Mouse (Mus musculus): ENCODE data around the gene Dtx1.

The Dtx1 gene

DNA sequence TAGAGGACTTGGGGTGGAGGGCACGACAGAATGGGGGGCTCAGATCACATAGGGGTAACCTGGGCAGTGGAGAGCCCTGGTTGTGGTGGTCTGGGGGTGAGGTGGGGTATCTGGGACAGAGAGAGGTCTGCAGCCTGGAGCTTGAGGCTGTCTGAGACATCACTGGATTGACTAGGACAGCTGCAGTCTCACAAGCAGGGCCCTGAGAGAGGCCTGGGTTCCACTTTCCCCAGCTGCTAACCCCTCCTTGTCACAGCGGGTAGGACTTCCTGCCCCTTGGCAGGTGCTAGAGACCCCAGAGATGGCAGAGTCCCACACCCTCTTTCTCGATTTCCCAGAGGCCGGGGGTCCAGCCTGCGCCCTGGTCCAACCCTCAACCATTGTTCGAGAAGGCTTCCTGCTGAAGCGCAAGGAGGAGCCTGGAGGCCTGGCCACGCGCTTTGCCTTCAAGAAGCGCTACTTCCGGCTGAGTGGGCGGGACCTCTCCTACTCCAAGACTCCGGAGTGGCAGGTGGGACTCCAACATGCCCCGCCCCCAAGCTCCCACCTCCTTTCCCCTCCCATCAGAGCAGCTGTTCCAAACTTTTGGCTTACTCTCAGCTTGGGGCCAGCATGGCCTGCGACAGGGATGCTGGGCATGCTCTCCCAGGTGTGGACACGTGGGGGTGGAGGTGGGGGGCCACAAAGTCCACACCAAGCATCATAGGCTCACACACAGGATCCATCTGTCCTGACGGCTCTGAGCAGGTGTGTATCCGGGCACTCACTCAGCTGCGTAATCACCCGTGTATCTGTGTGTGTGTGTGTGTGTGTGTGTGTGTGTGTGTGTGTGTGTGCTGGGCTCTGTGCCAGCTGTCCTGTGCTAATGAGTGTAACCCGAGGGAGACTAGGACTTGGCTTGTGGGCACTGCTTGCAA lies 37.2 kb downstream of the Dtx1 start:
- DNase-seq, result peak; percentile 53

DNA sequence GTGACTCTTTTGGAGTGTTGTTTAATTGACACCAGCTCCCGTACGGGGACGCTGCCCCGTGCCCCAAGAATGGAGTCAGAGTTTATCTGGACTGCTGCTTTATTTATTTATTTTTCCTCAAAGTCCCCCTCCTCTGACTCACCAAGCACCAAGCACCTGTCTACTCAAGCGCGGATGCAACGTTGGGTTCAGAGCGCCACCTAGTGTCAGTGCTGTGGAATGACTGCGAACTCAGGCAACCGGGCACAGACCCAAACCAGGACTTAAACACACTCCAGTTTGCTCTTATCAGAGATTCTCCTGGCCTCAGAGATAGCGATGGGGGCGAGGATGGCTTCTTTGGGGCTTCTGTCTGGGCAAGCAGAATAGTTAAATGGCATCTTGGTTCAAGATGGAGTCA lies 38.1 kb downstream of the Dtx1 start:
- peak; percentile 66 for DNase-seq

DNA sequence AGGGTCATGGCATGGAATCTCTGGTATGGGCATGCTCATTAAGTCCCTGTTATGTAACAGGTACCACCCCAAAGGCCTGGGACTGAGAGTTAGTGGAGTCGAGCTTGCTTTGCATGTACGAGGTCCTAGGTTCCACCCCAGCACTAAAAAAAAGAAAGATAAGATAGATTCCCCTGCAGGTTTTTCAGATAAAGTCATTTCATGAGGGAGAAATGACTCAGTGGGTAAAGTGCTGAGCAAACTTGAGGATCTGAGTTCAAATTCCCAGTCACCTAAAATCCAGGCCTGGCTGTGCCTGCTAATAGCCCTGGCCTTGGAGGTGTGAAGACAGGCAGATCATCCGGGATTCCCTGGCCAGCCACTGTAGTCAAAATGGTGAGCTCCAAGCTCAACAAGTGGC lies 39.9 kb downstream of the Dtx1 start:
- no peak for DNase-seq

DNA sequence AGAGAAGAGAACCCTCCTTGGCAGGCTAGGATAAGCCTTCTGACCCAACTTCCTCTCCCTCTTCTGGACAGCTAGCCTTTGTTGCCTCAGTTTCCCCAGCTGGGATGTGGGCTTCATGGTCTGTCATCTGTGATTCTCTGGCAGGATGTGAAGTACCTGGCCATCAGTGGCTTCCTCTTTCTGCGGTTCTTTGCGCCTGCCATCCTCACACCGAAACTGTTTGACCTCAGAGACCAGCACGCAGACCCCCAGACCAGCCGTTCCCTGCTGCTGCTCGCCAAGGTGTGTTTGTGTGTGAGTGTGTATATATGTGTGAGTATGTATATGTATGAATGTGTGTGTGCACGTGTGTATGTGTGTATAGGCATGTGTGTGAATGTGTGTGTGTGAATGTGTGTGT lies 41.6 kb downstream of the Dtx1 start:
- no peak for DNase-seq

DNA sequence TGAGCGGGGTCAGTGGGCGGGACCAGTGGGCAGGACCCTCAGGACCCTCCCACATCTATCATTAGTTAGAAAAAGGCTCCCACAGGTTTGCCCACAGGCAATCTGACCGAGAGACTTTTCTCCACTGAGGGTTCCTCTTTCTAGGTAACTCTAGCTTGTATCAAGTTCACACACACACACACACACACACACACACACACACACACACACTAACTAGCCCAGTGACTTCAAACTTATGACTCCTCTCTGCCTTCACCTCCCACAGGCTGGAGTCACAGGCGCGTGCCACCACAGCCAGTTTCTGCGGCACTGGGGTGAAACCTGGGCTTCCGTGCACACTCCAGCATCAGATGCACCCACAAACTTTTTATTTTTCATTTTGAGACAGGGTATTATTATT lies 43.0 kb downstream of the Dtx1 start:
- no peak for DNase-seq

DNA sequence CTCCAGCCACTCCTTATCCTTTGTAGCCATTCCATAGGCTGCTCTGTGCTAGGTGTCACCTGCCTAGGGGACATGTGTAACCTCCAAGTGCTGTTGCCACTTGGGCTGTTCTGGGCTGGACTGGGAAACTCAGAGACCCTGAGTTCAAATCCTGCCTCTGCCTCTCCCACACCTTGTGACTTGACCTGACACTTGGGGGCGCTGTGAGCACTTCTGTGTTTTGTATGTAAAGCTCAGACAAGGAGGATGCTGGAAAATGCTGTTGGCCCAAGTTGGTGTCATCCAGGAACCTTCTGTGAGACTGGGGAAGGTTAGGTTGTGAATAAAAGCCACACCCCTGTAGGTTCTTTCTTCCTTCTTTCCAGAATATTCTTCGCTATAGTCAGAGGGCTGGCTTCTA lies 46.8 kb downstream of the Dtx1 start:
- peak; percentile 34 for DNase-seq

DNA sequence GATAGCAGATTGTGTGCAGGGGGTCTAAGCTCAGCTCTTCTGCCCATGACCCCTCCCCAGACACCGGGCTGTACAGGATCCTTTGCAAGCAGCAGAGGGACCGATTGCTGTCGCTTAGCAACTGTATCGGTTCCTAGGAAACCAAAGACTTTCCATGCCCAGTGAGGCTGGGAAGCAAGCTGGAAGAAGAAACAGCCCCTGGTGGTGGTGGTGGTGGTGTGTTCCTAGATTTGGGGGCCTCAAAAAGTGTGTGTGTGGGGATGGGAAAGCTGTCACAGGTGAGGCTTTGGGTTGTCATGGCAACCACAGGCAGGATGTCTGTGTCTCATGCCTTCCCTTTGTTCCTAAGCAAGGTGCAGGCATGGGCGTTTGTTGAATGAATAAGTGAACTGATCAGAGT lies 50.9 kb downstream of the Dtx1 start:
- peak; percentile 53 for DNase-seq

DNA sequence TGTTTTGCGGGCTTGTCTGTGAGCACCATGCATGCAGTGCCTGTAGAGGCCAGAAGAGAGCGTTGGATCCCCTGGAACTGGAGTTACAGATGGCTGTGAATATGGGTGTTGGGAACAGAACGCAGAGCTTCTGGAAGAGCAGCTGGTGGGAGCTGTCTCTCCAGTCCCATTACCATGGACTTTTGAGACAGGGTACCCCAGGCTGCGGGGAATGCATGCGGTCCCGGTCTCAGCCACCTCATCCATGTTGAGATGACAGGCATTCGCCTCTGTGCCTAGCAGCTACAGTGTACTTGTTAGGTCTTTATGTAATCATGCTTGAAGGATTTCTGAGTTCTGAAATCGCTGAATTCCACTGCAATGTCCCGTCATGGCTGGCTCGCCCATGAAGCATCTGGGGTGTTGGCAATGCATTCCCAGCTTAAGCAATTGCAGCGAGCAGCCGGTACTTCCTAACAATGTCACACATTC lies 55.4 kb downstream of the Dtx1 start:
- peak; percentile 29 for DNase-seq

DNA sequence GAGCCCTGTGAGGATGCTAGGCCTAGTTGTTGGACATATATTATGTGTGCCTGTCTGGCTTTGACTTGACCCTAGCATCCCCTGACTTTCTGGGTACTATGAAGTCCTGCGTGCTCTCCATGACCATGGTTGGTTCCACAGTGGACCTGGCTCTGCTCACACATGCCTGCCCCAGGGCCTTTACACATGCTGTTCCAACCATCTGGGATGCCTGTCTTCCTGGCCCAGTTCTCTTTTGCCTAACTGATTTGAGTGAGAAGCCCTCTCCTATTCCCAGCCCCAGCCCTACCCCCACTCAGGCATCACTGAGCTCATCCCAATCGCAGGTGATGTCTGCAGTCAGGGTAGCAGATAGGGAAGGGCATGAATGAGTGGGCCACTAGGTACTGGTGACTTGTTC lies 57.9 kb downstream of the Dtx1 start:
- no peak for DNase-seq

DNA sequence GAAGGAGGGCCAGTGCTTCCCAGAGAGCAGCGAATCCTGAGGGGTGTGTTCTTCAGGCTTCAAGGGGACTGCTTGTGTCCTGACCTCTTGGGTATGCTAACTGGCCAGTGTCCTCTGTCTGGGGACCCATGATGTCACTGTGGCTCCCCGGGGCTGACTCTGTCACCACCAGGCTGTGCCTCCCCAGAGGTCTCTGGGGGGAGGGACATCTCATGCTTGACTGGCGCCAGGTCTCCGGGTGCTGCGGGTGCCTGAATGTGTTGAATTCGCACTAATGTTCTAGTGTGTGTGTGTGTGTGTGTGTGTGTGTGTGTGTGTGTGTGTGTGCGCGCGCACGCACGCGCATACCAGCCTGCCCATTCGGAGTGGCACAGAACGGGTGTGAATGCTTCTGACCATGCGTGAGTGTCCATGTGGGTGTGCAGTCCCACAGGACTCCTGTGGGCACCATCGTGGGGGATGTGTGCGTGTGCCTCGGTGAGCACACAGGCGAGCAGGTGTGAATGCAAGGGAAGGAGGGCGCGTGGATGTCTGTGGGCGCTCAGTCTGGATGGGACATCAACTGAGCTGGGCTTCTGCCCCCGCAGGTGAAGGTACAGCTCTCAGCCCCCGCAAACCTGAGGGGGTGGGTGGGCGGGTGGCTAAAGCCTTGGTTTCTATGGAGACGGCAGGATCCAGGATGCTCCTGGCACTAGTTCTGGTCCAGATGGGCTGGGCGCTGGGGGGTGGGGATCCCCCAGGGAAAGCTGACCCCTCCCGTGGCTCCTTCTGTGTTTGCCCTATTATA lies 58.6 kb downstream of the Dtx1 start:
- DNase-seq, result peak; percentile 32

DNA sequence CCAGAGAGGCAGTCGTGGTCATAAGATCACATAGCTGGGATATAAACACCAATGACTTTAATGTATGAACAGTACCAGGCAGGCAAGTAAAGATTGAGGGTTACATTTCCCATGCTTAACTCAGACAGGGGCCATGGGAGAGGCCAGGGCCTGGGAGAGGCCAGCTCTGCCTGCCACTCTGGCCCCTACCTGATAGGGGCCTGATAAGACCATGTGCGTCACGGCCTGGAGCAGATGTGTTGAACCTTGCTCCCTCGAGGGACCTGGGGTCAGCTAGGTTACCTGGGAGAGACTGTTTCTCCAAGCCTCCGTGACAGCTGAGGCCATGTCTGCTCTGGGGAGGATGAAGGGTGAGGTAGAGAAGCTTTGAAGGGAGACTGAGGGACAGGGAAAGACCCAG lies 60.5 kb downstream of the Dtx1 start:
- no peak for DNase-seq

DNA sequence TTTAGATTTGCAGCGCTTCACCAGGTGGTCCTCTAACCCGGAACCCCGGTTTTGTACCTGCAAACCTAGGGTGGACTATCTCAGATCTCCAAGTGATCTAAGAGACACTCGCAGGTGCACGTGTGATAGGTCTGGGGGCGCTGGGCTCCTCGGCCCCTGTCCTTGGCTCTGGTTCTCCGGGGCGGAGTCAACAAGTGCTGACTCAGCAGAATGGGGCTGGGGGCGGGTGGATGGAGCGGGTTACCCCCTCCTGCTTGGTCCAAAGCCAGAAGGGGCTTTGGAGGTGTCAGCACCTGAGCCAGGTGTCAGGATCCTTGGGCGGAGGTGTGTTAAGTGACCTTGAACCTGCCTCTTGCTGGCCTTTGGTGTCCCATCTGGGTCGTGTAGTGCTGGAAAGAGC lies 61.8 kb downstream of the Dtx1 start:
- DNase-seq, result no peak

DNA sequence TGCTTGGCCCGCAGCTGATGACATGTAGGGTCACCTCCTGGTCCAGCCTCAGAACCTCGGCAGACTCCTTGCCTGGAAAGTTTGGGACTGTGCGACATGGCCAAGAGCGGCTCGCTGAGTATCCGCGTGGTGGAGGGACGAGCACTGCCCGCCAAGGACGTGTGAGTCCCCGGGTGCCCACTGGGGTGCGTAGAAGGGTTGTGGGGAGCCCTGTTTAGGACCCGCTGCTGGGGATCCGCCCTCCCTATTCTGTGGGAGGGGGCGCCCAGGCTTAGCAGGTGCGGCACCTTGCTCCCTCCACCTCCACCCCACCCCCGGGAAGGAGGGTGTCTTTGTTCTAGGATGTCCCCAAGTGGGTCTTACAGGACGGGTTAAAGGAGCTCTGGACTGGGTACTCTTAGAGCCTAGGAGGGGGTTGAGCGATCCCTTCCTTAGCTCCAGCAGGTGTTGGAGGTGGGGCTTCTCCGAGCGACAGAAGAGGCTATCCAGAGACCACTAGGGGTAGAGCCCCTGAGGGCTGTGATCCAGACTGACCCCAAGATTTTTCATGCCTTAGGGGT lies 62.3 kb downstream of the Dtx1 start:
- peak; percentile 59 for DNase-seq

DNA sequence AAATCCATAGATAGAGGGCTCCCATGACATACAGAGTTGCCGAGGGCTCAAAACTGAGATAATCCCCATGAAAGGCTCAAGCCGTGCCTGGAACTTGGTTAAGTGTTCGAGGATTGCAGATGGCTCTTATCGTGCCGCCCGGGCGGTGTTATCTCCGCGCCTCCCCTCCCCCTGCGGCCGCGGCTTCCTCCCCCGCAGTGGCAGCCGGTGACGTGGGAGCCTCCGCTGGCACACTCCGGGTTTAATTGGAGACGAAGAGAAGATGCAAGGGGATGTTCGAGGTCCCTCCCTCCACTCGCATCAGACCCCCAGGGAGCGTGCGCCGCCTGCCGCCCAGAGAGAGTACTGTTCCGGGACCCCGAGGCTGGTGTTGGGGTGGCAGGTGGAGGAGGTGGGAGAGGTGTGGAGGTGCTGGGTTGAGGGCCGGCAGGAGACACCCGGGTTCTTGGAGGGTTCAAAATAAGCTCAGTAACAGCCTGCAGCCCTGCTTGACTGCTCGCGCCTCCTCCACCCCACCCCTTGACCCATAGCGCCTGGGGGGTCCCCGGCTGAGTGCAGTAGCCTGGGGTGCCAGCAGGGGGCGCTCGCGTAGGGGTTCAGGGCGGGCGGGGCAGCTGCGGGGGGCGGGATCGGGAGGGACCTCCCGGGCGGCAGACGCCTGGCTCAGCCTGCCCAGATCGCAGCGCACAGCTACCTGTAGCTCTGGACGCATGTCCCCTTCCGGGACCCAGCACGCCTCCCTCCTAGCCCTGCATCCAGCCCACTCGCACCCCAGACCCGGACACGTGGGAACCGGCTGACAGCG lies 63.0 kb downstream of the Dtx1 start, which contains the start of gene Rasal1:
Gene Rasal1, plus strand, starts transcription at position 244 of the 805 bp plus-strand sequence.
- peak; percentile 86 for DNase-seq

DNA sequence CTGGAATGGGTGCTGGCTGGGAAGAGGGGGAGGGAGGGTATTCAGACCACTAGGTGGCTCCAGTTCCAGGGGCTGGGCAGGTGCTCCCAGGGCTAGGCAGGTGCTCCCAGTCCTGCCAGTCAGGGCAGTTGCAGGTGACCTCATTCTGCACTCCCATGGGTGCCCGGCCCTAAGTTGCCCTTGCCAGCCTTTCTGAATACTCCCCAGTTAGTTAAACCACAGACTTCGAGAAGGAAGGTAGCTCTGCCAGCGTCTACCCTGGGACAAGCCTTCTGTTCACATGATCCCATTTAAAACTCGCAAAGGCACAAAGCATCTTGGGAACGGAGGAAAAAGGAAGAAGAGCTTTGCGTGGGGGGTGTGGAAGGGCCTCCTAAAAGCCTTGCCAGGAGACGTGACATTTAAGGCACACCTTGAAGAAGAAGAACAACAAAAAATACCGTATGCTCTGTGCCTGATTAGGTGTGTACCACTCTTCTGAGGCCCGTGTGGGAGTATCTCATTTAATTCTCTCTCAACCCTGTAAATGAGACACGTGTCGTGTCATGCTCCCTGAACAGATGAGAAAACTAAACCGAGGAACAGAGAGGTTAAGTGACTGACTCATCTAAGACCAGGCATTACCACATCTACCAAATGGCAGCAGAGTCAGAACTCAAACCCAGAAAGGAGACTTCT lies 63.8 kb downstream of the Dtx1 start:
- DNase-seq, result no peak

DNA sequence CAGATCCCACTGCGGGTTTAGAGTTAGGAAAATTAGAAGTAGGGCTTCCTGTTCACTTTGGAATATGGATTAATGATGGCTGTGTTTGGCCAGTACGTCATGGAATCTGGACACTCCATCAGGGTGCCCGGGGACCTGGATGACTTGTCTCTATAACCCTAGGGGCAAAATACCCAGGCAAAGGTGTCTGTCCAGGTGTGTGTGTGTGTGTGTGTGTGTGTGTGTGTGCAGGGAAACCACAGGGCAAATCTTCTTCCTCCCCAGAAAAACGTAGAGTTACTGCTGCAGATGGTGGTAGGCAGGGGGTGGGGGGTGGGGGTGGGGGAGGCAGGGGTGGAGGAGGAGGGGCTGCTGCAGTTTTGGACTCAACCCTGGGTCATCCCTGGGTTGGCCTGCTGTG lies 64.4 kb downstream of the Dtx1 start:
- no peak for DNase-seq

DNA sequence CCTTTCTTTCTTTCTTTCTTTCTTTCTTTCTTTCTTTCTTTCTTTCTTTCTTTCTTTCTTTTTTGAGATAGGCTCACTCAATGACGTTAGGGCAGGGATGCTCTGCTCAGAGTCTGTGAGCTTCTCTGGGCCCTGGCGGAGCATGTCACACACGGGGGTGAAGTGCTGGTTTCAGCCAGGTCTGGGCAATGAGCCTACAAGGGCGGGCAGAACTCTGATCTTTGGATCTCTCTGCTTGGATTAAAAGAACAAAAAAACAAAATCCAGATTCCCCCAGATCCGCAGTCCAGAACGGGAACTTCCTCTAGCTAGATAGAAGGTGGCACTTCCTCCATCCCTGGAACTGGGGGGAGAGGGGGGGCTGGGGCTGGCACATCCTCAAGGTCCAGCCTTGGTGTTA lies 65.9 kb downstream of the Dtx1 start:
- DNase-seq, result no peak

DNA sequence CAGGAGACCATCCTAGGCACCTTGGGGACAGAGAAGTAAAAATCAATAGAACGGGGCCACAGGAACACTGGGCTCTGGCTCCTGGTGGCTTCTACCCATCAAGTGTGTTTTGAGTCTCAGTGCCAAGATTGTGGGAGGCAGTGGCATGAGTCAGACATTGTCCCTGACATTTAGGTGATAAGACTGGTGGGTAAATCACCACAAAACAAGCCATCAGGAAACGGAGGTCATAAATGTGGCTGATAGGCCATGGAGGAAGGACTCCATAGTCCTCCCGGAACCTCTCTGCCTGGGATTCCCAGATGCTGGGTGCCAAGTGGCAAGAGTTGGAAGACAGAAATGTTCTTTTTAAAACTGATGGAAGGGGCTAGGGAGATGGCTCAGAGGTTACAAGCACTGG lies 67.5 kb downstream of the Dtx1 start:
- no peak for DNase-seq

DNA sequence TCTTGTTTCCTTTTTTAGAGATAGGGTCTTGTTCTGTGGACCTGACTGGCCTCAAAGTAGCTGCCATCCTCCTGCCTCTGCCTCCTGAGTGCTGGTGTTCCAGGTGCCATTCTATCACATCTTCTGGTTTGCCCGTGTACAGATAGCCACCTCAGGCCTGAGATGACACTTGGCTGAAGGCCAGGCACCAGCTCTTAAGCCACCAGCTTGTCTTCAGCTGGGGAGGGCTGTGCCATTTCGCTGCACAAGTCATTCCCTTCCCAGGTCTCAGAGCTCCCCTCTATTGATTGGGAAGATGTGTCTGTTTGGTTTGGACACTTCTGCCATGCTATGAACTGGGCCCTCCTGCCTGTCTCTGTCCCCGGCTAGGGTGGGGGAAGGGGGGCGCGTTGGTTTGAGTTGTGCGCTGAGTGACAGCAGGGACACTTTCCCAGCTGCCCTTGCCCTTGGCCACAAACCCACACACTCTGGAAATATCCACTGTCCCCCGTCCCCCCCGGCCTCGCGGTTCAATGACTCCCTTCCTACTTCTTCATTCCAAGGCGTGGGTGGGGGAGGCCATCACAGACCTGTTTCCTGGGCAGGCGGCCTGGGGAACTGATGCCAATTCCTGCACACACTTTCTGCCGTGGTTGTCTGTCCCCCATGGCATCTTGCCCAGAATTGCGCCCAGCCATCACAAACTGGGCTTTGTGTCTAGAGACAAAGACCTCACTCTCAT lies 68.2 kb downstream of the Dtx1 start:
- DNase-seq, result no peak

DNA sequence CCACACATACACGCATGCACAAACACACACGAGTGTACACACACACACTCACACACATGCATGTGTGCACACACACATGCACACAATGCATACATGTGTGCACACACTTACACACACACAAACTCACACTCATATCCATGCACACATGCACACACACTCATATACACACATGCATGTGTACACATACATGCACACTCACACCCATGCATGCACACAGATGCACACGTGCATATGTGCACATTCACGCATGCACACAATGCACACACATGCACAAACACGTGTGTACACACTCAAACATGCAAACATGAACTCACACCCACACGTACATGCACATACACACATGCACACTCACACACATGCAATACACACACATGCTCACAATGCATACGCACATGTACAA lies 71.6 kb downstream of the Dtx1 start:
- DNase-seq, result no peak

DNA sequence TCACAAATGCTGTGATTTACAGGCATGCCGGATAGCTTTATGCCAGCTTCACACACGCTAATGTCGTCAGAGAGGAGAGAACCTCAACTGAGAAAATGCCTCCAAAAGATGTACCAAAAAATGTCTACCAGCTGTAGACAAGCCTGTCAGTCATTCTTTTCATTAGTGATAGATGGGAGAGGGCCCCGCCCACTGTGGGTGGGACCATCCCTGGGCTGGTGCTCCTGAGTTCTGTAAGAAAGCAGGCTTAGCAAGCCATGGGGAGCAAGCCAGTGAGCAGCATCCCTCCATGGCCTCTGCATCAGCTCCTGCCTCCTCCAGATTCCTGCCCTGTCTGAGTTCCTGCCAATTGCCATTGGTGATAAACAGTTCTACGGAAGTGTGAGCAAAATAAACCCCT lies 76.1 kb downstream of the Dtx1 start:
- no peak for DNase-seq

DNA sequence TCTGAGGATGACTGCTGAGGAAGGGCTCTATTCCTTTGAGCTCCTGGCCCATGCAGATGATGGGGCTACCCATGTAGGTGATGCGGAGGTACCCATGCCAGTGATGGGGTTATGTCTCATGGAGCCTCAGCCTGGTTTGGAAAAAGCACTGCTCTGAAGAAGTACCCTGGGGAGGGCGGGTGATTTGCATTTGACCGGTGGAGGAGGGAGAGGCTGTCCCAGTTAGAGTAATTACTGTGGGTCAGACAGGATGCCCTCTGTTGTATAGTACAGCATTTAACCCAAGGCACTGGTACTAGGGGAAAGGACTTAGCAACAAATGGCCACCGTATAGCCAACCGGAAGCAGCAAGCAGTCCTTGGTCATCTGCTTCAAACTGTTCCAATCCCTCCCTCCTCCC lies 76.9 kb downstream of the Dtx1 start:
- DNase-seq, result no peak
